Comparison of ENCODE assay signal across 8 mouse cellular contexts in the genomic region with DNA sequence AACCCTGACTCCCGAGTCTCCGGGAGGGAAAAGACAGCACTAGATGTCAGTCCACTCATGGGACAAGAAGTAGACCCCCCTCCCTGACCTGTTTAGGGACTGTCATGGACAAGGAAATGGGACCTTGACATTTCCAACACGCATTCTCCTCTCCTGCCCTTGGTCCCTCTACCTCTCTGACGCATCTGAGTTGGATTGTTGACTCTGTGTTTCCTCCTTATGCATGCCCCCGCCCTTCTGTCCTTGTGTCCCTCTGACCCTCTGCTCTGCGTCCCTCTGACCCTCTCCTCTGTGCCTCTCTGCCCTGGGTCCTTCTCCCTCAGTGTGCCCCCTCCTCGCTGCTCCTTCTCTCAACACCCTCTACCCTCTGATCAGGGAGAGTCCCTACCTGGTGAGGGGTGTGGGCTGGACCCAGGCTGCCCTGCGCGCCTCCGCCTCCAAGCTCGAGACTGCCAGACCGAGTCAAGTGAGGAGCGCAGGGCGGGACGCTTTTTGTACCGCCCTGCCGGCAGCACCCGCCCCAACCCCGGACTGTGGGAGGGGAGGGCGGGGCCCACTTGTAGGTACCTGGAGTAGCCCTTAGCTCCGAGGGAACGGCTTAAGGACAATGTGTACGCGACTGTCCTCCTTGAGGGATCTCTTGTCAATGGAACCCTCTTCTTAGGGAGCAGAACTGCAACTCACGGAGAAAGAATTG. TPM values are rescaled to one million over a fixed set of nuclear protein-coding genes. Genes with fewer than 3 reads are reported as not detected.
DNase-seq lines count a peak whose midpoint lies in the region; ATAC-seq lines count a peak whose summit lies in the region.

No protein-coding gene starts in this region.

- peaks cover 4% of the 10 kb centered on the region for H3K4me1 ChIP-seq in embryonic facial prominence, embryonic 11.5 days (ENCODE audit: control insufficient read depth, insufficient read depth, low read length)
- H3K4me1 ChIP-seq in heart, embryonic 13.5 days = peaks cover 83% of the 10 kb centered on the region
- H3K4me1 ChIP-seq in kidney, embryonic 16.5 days (ENCODE audit: insufficient read depth, low read length) = peaks cover 70% of the 10 kb centered on the region
- peaks cover 33% of the 10 kb centered on the region for H3K4me1 ChIP-seq in stomach, embryonic 14.5 days (ENCODE audit: control insufficient read depth, insufficient read depth, low read length)

- WGBS in embryonic facial prominence, embryonic 11.5 days = 1% methylated on average over 25 of the region's 25 CpGs
- WGBS in heart, embryonic 13.5 days = 2% methylated on average over 25 of the region's 25 CpGs
- 2% methylated on average over 25 of the region's 25 CpGs for WGBS in kidney, embryonic 16.5 days
- 2% methylated on average over 25 of the region's 25 CpGs for WGBS in stomach, embryonic 14.5 days

- peaks cover 6% of the 10 kb centered on the region for H3K27me3 ChIP-seq in embryonic facial prominence, embryonic 11.5 days (ENCODE audit: control insufficient read depth, insufficient read depth, low read length)
- H3K27me3 ChIP-seq in heart, embryonic 13.5 days (replicated peaks) = peaks cover 4% of the 10 kb centered on the region; the same call in 1 of the 2 replicates
- 0 out of 2 replicates have a peak, but pooled peaks cover 5% of the 10 kb centered on the region for H3K27me3 ChIP-seq in kidney, embryonic 16.5 days (ENCODE audit: insufficient read depth, low read length)
- 0 out of 2 replicates have a peak, but pooled peaks cover 2% of the 10 kb centered on the region for H3K27me3 ChIP-seq in stomach, embryonic 14.5 days (ENCODE audit: control insufficient read depth, insufficient read depth, low read length)

- 0 out of 2 replicates have a peak overlapping the region, but pooled peaks have one; percentile 0 for H3K9ac ChIP-seq in embryonic facial prominence, embryonic 11.5 days (replicated peaks; ENCODE audit: low read length)
- peak overlapping the region; percentile 79 for H3K9ac ChIP-seq in heart, embryonic 13.5 days
- peak overlapping the region; percentile 45 for H3K9ac ChIP-seq in kidney, embryonic 16.5 days (replicated peaks; ENCODE audit: low read length)
- H3K9ac ChIP-seq in stomach, embryonic 14.5 days (replicated peaks; ENCODE audit: low read depth, low read length) = peak overlapping the region; percentile 7

- H3K9me3 ChIP-seq in embryonic facial prominence, embryonic 11.5 days (replicated peaks; ENCODE audit: control insufficient read depth, low read length) = no peaks in the 10 kb centered on the region
- no peaks in the 10 kb centered on the region for H3K9me3 ChIP-seq in heart, embryonic 13.5 days
- no peaks in the 10 kb centered on the region for H3K9me3 ChIP-seq in kidney, embryonic 16.5 days (ENCODE audit: low read length)
- H3K9me3 ChIP-seq in stomach, embryonic 14.5 days (ENCODE audit: control insufficient read depth, low read depth, low read length) = no peaks in the 10 kb centered on the region

- H3K27ac ChIP-seq in embryonic facial prominence, embryonic 11.5 days (replicated peaks; ENCODE audit: low read depth, low read length) = no peak overlapping the region; the same call in 1 of the 2 replicates
- H3K27ac ChIP-seq in heart, embryonic 13.5 days (replicated peaks) = peak overlapping the region; percentile 56
- H3K27ac ChIP-seq in kidney, embryonic 16.5 days (ENCODE audit: low read length) = peak overlapping the region; percentile 60; the same call in 1 of the 2 replicates
- no peak overlapping the region; the same call in 1 of the 2 replicates for H3K27ac ChIP-seq in stomach, embryonic 14.5 days (ENCODE audit: low read length)

- peak overlapping the region; percentile 11 for H3K4me2 ChIP-seq in embryonic facial prominence, embryonic 11.5 days (ENCODE audit: low read depth, low read length)
- peak overlapping the region; percentile 75 for H3K4me2 ChIP-seq in heart, embryonic 13.5 days
- H3K4me2 ChIP-seq in kidney, embryonic 16.5 days (replicated peaks; ENCODE audit: low read depth, low read length) = peak overlapping the region; percentile 63
- peak overlapping the region; percentile 49 for H3K4me2 ChIP-seq in stomach, embryonic 14.5 days (replicated peaks; ENCODE audit: low read depth, low read length)

- ATAC-seq in embryonic facial prominence, embryonic 11.5 days (replicated peaks; ENCODE audit: insufficient number of reproducible peaks, low FRiP score, low TSS enrichment, low read depth) = peak; percentile 49; the same call in 1 of the 2 replicates
- ATAC-seq in heart, embryonic 13.5 days (ENCODE audit: extremely low read depth, insufficient number of reproducible peaks, low FRiP score, low TSS enrichment) = peak; percentile 75
- peak; percentile 79 for ATAC-seq in kidney, embryonic 16.5 days (ENCODE audit: low FRiP score, low TSS enrichment)
- ATAC-seq in stomach, embryonic 14.5 days (ENCODE audit: insufficient number of reproducible peaks, insufficient read depth, low FRiP score, low read depth) = peak; percentile 82

- H3K4me3 ChIP-seq in embryonic facial prominence, embryonic 11.5 days (ENCODE audit: low read depth, low read length) = peak overlapping the region; percentile 0
- H3K4me3 ChIP-seq in heart, embryonic 13.5 days = peak overlapping the region; percentile 52
- peak overlapping the region; percentile 34 for H3K4me3 ChIP-seq in kidney, embryonic 16.5 days (ENCODE audit: low read length)
- peak overlapping the region; percentile 25 for H3K4me3 ChIP-seq in stomach, embryonic 14.5 days (ENCODE audit: low read depth, low read length)

- H3K36me3 ChIP-seq in embryonic facial prominence, embryonic 11.5 days (replicated peaks; ENCODE audit: control insufficient read depth, insufficient read depth, low read depth, low read length) = no peaks in the 10 kb centered on the region; the same call in 1 of the 2 replicates
- H3K36me3 ChIP-seq in heart, embryonic 13.5 days = peaks cover 6% of the 10 kb centered on the region; the same call in 1 of the 2 replicates
- no peaks in the 10 kb centered on the region for H3K36me3 ChIP-seq in kidney, embryonic 16.5 days (ENCODE audit: insufficient read depth, low read length)
- H3K36me3 ChIP-seq in stomach, embryonic 14.5 days (ENCODE audit: control insufficient read depth, insufficient read depth, low read length) = no peaks in the 10 kb centered on the region

- peak; percentile 28 to 51 for DNase-seq in cerebellum, postnatal 25 days
- no peak for DNase-seq in cerebellum, postnatal 10 days
- peak; percentile 66 for DNase-seq in embryonic facial prominence, embryonic 11.5 days (ENCODE audit: low spot score)
- peak; percentile 92 for DNase-seq in lung, postnatal 36 days
- DNase-seq in left cerebral cortex, postnatal 4 days = no peak

- intact Hi-C loops in left cerebral cortex, postnatal 4 days (cut with DNase I) = no loop called here

RNA-seq across cellular contexts. Expression of gene Tinagl1, which starts 0.4 kb away (rescaled TPM):
- 6.4 and 8.2 TPM in 2 replicates for polyA plus RNA-seq in embryonic facial prominence, embryonic 11.5 days (2014; fragmentation: Nextera tagmentation; extraction: Ambion mirVana)
- polyA plus RNA-seq in heart, embryonic 13.5 days (2015; fragmentation: Nextera tagmentation; extraction: Ambion mirVana) = 47.4 and 53.0 TPM in 2 replicates
- polyA plus RNA-seq in kidney, embryonic 16.5 days (2015; fragmentation: Nextera tagmentation; extraction: Ambion mirVana) = 71.2 and 93.4 TPM in 2 replicates
- polyA plus RNA-seq in stomach, embryonic 14.5 days (2014; fragmentation: Nextera tagmentation; extraction: Ambion mirVana) = 22.1 and 29.2 TPM in 2 replicates
- 1 to 10 TPM; 1.6 to 2.5 TPM for total RNA-seq in left cerebral cortex, postnatal 4 days (2021)

RNA-seq across cellular contexts. Expression of gene Hcrtr1, which starts 35.3 kb away (rescaled TPM):
- 0.11 and 0.31 TPM in 2 replicates for polyA plus RNA-seq in embryonic facial prominence, embryonic 11.5 days (2014; fragmentation: Nextera tagmentation; extraction: Ambion mirVana)
- polyA plus RNA-seq in heart, embryonic 13.5 days (2015; fragmentation: Nextera tagmentation; extraction: Ambion mirVana) = 0.32 TPM in 1 of 2 replicates, not detected in the other
- 0.19 and 0.31 TPM in 2 replicates for polyA plus RNA-seq in kidney, embryonic 16.5 days (2015; fragmentation: Nextera tagmentation; extraction: Ambion mirVana)
- 0.26 and 0.41 TPM in 2 replicates for polyA plus RNA-seq in stomach, embryonic 14.5 days (2014; fragmentation: Nextera tagmentation; extraction: Ambion mirVana)
- 1 to 10 TPM; 1.9 to 3.6 TPM for total RNA-seq in left cerebral cortex, postnatal 4 days (2021)

RNA-seq across cellular contexts. Expression of gene Gm853, which starts 47.7 kb away (rescaled TPM):
- polyA plus RNA-seq in embryonic facial prominence, embryonic 11.5 days (2014; fragmentation: Nextera tagmentation; extraction: Ambion mirVana) = not detected in 2 replicates
- not detected in 2 replicates for polyA plus RNA-seq in heart, embryonic 13.5 days (2015; fragmentation: Nextera tagmentation; extraction: Ambion mirVana)
- polyA plus RNA-seq in kidney, embryonic 16.5 days (2015; fragmentation: Nextera tagmentation; extraction: Ambion mirVana) = 1.2 and 2.6 TPM in 2 replicates
- polyA plus RNA-seq in stomach, embryonic 14.5 days (2014; fragmentation: Nextera tagmentation; extraction: Ambion mirVana) = not detected in 2 replicates
- total RNA-seq in left cerebral cortex, postnatal 4 days (2021) = not detected

Comparison
In these comparisons a context has a peak if more than half of its experiments do, and no peak if none do; other contexts are left out.
1. DNase-seq: peak in cerebellum, postnatal 25 days (2 of 2), embryonic facial prominence, embryonic 11.5 days (single experiment) and lung, postnatal 36 days (single experiment); none in cerebellum, postnatal 10 days (0 of 2) and left cerebral cortex, postnatal 4 days (single experiment).
2. H3K27ac ChIP-seq: peak in heart, embryonic 13.5 days (single experiment) and kidney, embryonic 16.5 days (single experiment); none in embryonic facial prominence, embryonic 11.5 days (single experiment) and stomach, embryonic 14.5 days (single experiment).
3. H3K4me2 ChIP-seq: peak in every context shown above with its lines; median percentile 75 in heart, embryonic 13.5 days; 63 in kidney, embryonic 16.5 days; 49 in stomach, embryonic 14.5 days; 11 in embryonic facial prominence, embryonic 11.5 days.
4. H3K4me3 ChIP-seq: peak in every context shown above with its lines; median percentile 52 in heart, embryonic 13.5 days; 34 in kidney, embryonic 16.5 days; 25 in stomach, embryonic 14.5 days; 0 in embryonic facial prominence, embryonic 11.5 days.
5. H3K9ac ChIP-seq: peak in every context shown above with its lines; median percentile 79 in heart, embryonic 13.5 days; 45 in kidney, embryonic 16.5 days; 7 in stomach, embryonic 14.5 days; 0 in embryonic facial prominence, embryonic 11.5 days.
6. Peak in every context shown above with its lines, with median percentiles within 50 percentile points of each other: ATAC-seq.